Mouse (Mus musculus): ENCODE data around the gene Iscu. TPM values are rescaled to one million over a fixed set of nuclear protein-coding genes. Genes with fewer than 3 reads are reported as not detected.
"Not testable (repeated sequence)": the region's sequence is repeated elsewhere in the genome, so short reads cannot be mapped to it uniquely, and the experiment has no call there.

Gene Iscu
- polyA plus RNA-seq, 1 experiment from 2014 or later: 88.6 TPM

GRCm38 (mm10) chr5:113810111-113810510 is 37.6 kb downstream of the Iscu start:
- Histone ChIP-seq H3K9me3 (replicated peaks) (no peaks in the 10 kb centered on the region), H3K4me3 (replicated peaks) (no peak overlapping the region), H3K27ac (replicated peaks) (no peak overlapping the region), H3K36me3 (no peaks in the 10 kb centered on the region), H3K9ac (replicated peaks) (no peak overlapping the region), H3K27me3 (replicated peaks) (no peaks in the 10 kb centered on the region), H3K4me2 (no peak overlapping the region), H3K4me1 (no peaks in the 10 kb centered on the region)
- no peak for ATAC-seq (ENCODE audit: low FRiP score)
- WGBS: 94% methylated on average over 4 of the region's 4 CpGs

DNA sequence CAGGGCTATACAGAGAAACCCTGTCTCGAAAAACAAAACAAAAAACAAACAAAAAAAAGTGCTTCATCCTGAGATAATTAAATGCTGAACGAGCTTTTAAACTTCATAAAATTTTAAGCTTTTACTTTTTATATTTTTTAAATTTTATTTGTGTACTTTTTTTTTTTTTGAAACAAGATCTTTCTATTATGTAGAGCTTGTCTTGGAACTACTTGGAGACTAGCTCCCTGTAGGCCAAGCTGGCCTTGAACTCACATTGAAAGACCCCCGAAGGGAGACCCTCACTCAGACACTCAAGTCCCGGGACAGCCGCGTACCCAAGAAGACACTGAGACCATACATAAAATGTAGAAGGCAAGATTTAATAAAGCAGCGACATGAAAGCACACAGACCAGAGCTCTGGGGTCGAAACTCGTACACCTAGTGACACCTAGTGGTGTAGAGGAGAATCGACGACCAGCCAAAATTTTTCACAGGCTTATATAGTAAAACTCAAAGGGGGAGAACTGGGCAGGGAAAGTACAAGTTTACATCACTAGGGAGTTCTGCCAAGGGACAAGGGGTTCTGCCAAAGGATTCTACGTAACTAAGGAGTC is 39.4 kb downstream of the Iscu start:
- not testable (repeated sequence) for H3K4me3 ChIP-seq (replicated peaks); H3K9me3 ChIP-seq (replicated peaks); H3K36me3 ChIP-seq; H3K27me3 ChIP-seq (replicated peaks); H3K4me2 ChIP-seq; H3K27ac ChIP-seq (replicated peaks); H3K4me1 ChIP-seq; H3K9ac ChIP-seq (replicated peaks); ATAC-seq (ENCODE audit: low FRiP score)
- WGBS: 20% methylated on average over 11 of the region's 12 CpGs

DNA sequence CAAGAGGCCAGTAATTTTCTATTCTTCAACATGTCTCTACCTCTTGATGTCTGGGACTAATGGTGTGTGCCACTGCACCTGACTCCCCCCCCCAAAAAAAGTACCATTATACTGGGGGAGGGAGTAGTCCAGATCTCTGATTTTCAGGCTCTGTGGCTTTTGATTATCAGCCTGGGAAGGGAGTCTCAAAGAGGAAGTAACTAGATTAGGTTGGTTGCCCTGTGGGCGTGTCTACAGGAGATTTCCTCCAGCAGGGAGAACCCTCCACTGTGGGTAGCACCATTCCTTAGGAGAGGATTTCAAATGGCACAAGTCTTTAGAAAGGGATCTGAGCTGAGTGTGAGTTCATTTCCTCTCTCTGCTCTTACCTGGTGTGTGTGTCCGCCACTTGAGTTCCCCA is 40.1 kb downstream of the Iscu start:
- H3K4me2 ChIP-seq: no peak overlapping the region
- WGBS: 81% methylated on average over 2 of the region's 2 CpGs
- no peak overlapping the region for H3K4me3 ChIP-seq (replicated peaks)
- no peak overlapping the region for H3K9ac ChIP-seq (replicated peaks)
- H3K27ac ChIP-seq (replicated peaks): no peak overlapping the region
- H3K9me3 ChIP-seq (replicated peaks): no peaks in the 10 kb centered on the region
- peaks cover 3% of the 10 kb centered on the region; the same call in 1 of the 2 replicates for H3K4me1 ChIP-seq
- ATAC-seq (ENCODE audit: low FRiP score): no peak
- H3K27me3 ChIP-seq (replicated peaks): no peaks in the 10 kb centered on the region
- no peaks in the 10 kb centered on the region for H3K36me3 ChIP-seq

DNA sequence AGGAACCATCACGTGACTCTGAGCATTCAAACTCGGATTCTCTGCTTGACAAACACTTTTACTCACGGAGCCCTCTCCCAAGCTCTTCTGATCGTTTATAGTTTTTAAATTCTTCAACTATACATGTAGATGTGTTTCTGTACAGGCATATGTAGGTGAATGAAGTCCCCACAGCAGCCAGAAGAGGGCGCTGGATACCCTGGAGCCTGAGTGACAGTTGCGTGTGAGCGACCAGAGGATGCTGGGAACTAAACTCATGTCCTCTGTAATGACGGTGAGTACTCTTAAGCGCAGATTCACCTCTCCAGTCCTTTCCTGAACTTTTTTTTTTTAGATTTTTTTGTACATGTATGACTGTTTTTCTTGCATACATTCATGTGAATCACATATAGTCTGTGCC is 41.1 kb downstream of the Iscu start:
- Histone ChIP-seq H3K4me2 (no peak overlapping the region), H3K27ac (replicated peaks) (no peak overlapping the region), H3K4me3 (replicated peaks) (no peak overlapping the region), H3K4me1 (peaks cover 3% of the 10 kb centered on the region; the same call in 1 of the 2 replicates), H3K9ac (replicated peaks) (no peak overlapping the region), H3K36me3 (no peaks in the 10 kb centered on the region), H3K9me3 (replicated peaks) (no peaks in the 10 kb centered on the region), H3K27me3 (replicated peaks) (no peaks in the 10 kb centered on the region)
- ATAC-seq (ENCODE audit: low FRiP score): no peak
- WGBS: 25% methylated on average over 9 of the region's 9 CpGs

- WGBS: 39% methylated on average over 27 of the region's 27 CpGs
- Histone ChIP-seq H3K27me3 (replicated peaks) (no peaks in the 10 kb centered on the region), H3K27ac (replicated peaks) (no peak overlapping the region)
Measured at GRCm38 (mm10) chr5:113814111-113815040, 41.8 kb downstream of the Iscu start.

GRCm38 (mm10) chr5:113815041-113815389 is 42.5 kb downstream of the Iscu start:
- no peak overlapping the region for H3K4me3 ChIP-seq (replicated peaks)

More at GRCm38 (mm10) chr5:113814111-113815040, 41.8 kb downstream of the Iscu start:
- no peak overlapping the region for H3K4me2 ChIP-seq
- H3K36me3 ChIP-seq: no peaks in the 10 kb centered on the region
- no peak overlapping the region for H3K4me3 ChIP-seq (replicated peaks)
- H3K9ac ChIP-seq (replicated peaks): no peak overlapping the region
- no peak for ATAC-seq (ENCODE audit: low FRiP score)
- H3K9me3 ChIP-seq (replicated peaks): no peaks in the 10 kb centered on the region
- H3K4me1 ChIP-seq: peaks cover 3% of the 10 kb centered on the region; the same call in 1 of the 2 replicates

GRCm38 (mm10) chr5:113815638-113816152 is 43.1 kb downstream of the Iscu start:
- no peak for ATAC-seq (ENCODE audit: low FRiP score)

More at GRCm38 (mm10) chr5:113815041-113815389, 42.5 kb downstream of the Iscu start:
- Histone ChIP-seq H3K9ac (replicated peaks) (no peak overlapping the region), H3K27me3 (replicated peaks) (no peaks in the 10 kb centered on the region), H3K36me3 (no peaks in the 10 kb centered on the region), H3K9me3 (replicated peaks) (no peaks in the 10 kb centered on the region), H3K4me1 (peaks cover 3% of the 10 kb centered on the region; the same call in 1 of the 2 replicates), H3K27ac (replicated peaks) (no peak overlapping the region), H3K4me2 (no peak overlapping the region)
- no peak for ATAC-seq (ENCODE audit: low FRiP score)
- WGBS: 60% methylated on average over 11 of the region's 11 CpGs

GRCm38 (mm10) chr5:113818572-113818971 is 46.0 kb downstream of the Iscu start:
- H3K27ac ChIP-seq (replicated peaks): no peak overlapping the region
- no peaks in the 10 kb centered on the region for H3K9me3 ChIP-seq (replicated peaks)
- peaks cover 3% of the 10 kb centered on the region; the same call in 1 of the 2 replicates for H3K4me1 ChIP-seq
- no peaks in the 10 kb centered on the region for H3K36me3 ChIP-seq
- 74% methylated on average over 14 of the region's 14 CpGs for WGBS
- no peak overlapping the region for H3K4me3 ChIP-seq (replicated peaks)
- H3K27me3 ChIP-seq (replicated peaks): no peaks in the 10 kb centered on the region
- no peak overlapping the region for H3K9ac ChIP-seq (replicated peaks)
- no peak overlapping the region for H3K4me2 ChIP-seq
- ATAC-seq (ENCODE audit: low FRiP score): no peak

More at GRCm38 (mm10) chr5:113815638-113816152, 43.1 kb downstream of the Iscu start:
- H3K4me1 ChIP-seq: peaks cover 3% of the 10 kb centered on the region; the same call in 1 of the 2 replicates
- peak overlapping the region; percentile 25; the same call in 1 of the 2 replicates for H3K4me2 ChIP-seq
- no peaks in the 10 kb centered on the region for H3K36me3 ChIP-seq
- no peaks in the 10 kb centered on the region for H3K27me3 ChIP-seq (replicated peaks)
- H3K9me3 ChIP-seq (replicated peaks): no peaks in the 10 kb centered on the region
- no peak overlapping the region for H3K9ac ChIP-seq (replicated peaks)
- WGBS: 14% methylated on average over 15 of the region's 15 CpGs
- H3K4me3 ChIP-seq (replicated peaks): no peak overlapping the region
- H3K27ac ChIP-seq (replicated peaks): no peak overlapping the region

- Histone ChIP-seq H3K27ac (replicated peaks) (no peak overlapping the region), H3K27me3 (replicated peaks) (no peaks in the 10 kb centered on the region), H3K4me2 (no peak overlapping the region), H3K4me1 (no peaks in the 10 kb centered on the region), H3K36me3 (no peaks in the 10 kb centered on the region), H3K9me3 (replicated peaks) (no peaks in the 10 kb centered on the region), H3K4me3 (replicated peaks) (no peak overlapping the region), H3K9ac (replicated peaks) (no peak overlapping the region)
- ATAC-seq (ENCODE audit: low FRiP score): no peak
- WGBS: 84% methylated on average over 4 of the region's 4 CpGs
Measured at GRCm38 (mm10) chr5:113824228-113824627, 51.7 kb downstream of the Iscu start.

DNA sequence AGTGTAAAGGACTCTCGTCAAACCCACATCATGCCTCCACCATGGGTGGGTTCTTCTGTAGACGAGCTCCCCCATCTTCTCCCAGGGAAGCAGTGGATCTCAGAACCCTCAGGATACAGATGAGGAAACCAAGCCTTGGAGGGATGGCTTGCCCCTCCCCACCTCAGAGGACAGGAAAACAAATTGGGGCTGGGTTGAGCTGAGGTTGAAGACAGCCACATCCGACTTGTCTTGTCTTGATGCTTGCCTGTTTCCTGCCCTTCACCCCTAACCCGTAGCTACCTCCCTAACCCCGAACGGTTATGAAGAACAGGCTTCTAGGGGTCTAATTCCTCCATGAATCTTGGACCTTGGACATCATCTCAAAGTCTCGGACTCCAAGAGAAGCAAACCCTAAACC is 53.0 kb downstream of the Iscu start:
- H3K27me3 ChIP-seq (replicated peaks): no peaks in the 10 kb centered on the region
- no peak overlapping the region for H3K27ac ChIP-seq (replicated peaks)
- no peaks in the 10 kb centered on the region for H3K9me3 ChIP-seq (replicated peaks)
- H3K4me2 ChIP-seq: no peak overlapping the region
- WGBS: 83% methylated on average over 7 of the region's 7 CpGs
- no peak overlapping the region for H3K9ac ChIP-seq (replicated peaks)
- no peaks in the 10 kb centered on the region for H3K36me3 ChIP-seq
- H3K4me1 ChIP-seq: no peaks in the 10 kb centered on the region
- no peak overlapping the region for H3K4me3 ChIP-seq (replicated peaks)
- ATAC-seq (ENCODE audit: low FRiP score): no peak

GRCm38 (mm10) chr5:113826619-113827018 is 54.1 kb downstream of the Iscu start:
- Histone ChIP-seq H3K4me1 (no peaks in the 10 kb centered on the region), H3K4me3 (replicated peaks) (no peak overlapping the region), H3K9ac (replicated peaks) (no peak overlapping the region), H3K9me3 (replicated peaks) (no peaks in the 10 kb centered on the region), H3K27me3 (replicated peaks) (no peaks in the 10 kb centered on the region), H3K4me2 (no peak overlapping the region), H3K36me3 (no peaks in the 10 kb centered on the region), H3K27ac (replicated peaks) (no peak overlapping the region)
- WGBS: 87% methylated on average over 4 of the region's 4 CpGs
- no peak for ATAC-seq (ENCODE audit: low FRiP score)
